36 mouse cellular contexts compared by ENCODE assay signal in genomic region chr2:121055915-121056314, GRCm38 (mm10). TPM values are rescaled to one million over a fixed set of nuclear protein-coding genes. Genes with fewer than 3 reads are reported as not detected.
DNase-seq lines count a peak whose midpoint lies in the region; ATAC-seq and TF ChIP-seq lines count a peak whose summit lies in the region.
"Had no signal": no experiment of that assay in that cellular context is flagged by ENCODE, and none has a peak within 500 bp of the region (broad histone marks: within the 10 kb centered on the region; RNA-seq: fewer than 3 reads in every experiment).

No protein-coding gene starts in this region.

- peak; percentile 89 for ATAC-seq in erythroid progenitor cell, adult 5-6 weeks (replicated peaks; ENCODE audit: low FRiP score, poor library complexity, severe bottlenecking)
- peak; percentile 89 for ATAC-seq in liver, embryonic 14.5 days (ENCODE audit: insufficient read depth)
- no peak for ATAC-seq in kidney, embryonic 14.5 days (ENCODE audit: low FRiP score, low TSS enrichment)
- ATAC-seq: hindbrain, postnatal 0 days; intestine, embryonic 16.5 days; midbrain, embryonic 16.5 days had no signal

- TF ChIP-seq EP300 in liver, embryonic 14.5 days (IDR thresholded peaks at IDR 0.05; ENCODE audit: low read depth): no peak; the same call in 1 of the 2 replicates

- no peaks in the 10 kb centered on the region for H3K9me3 ChIP-seq in liver, embryonic 14.5 days (ENCODE audit: control insufficient read depth, low read length)
- no peaks in the 10 kb centered on the region for H3K9me3 ChIP-seq in forebrain, embryonic 10.5 days
- H3K9me3 ChIP-seq in kidney, embryonic 14.5 days (ENCODE audit: control insufficient read depth, low read length): no peaks in the 10 kb centered on the region
- H3K9me3 ChIP-seq: embryonic facial prominence, embryonic 13.5 days; G1E; kidney, embryonic 15.5 days; limb, embryonic 15.5 days; midbrain, embryonic 10.5 days had no signal

- TF ChIP-seq CTCF in liver, embryonic 14.5 days (IDR thresholded peaks at IDR 0.05; ENCODE audit: low read depth): peak; percentile 60

- H3K36me3 ChIP-seq in liver, embryonic 14.5 days (replicated peaks; ENCODE audit: control insufficient read depth, insufficient read depth, low read depth): no peaks in the 10 kb centered on the region
- H3K36me3 ChIP-seq in forebrain, embryonic 10.5 days (replicated peaks): no peaks in the 10 kb centered on the region
- H3K36me3 ChIP-seq in kidney, embryonic 14.5 days (ENCODE audit: control insufficient read depth, insufficient read depth, low read length): no peaks in the 10 kb centered on the region
- H3K36me3 ChIP-seq: embryonic facial prominence, embryonic 13.5 days; G1E; kidney, embryonic 15.5 days; limb, embryonic 15.5 days; midbrain, embryonic 10.5 days had no signal

- DNase-seq in c-Kit-positive CD71-positive TER-119-positive erythroid progenitor cells, embryonic 14.5 days (ENCODE audit: low spot score): peak; percentile 51
- DNase-seq in liver, embryonic 14.5 days (ENCODE audit: low read depth in 3 of 3, low spot score in 3 of 3): peak; percentile 40 to 74 (median 67)
- peak; percentile 15 to 38 for DNase-seq in spleen, postnatal 36 days (ENCODE audit: low spot score in 2 of 2)
- DNase-seq in forebrain, embryonic 10.5 days (ENCODE audit: extremely low spot score, low spot score): no peak
- DNase-seq in heart, postnatal 4 days: no peak
- DNase-seq: adrenal gland, adult 2 months; B cell, adult 2 months; cerebellum, adult 18-20 months; cerebellum, postnatal 14 days; embryo, embryonic 11 days; lung, postnatal 4 days; thymus, postnatal 4 days had no signal

- peaks cover 24 to 25% of the 10 kb centered on the region in 2 experiments for H3K4me1 ChIP-seq in liver, embryonic 14.5 days (replicated peaks; ENCODE audit: control insufficient read depth in 2 of 2, insufficient read depth in 2 of 2, low read length in 1 of 2)
- no peaks in the 10 kb centered on the region for H3K4me1 ChIP-seq in forebrain, embryonic 10.5 days
- H3K4me1 ChIP-seq in kidney, embryonic 14.5 days (ENCODE audit: control insufficient read depth, insufficient read depth, low read length): no peaks in the 10 kb centered on the region
- H3K4me1 ChIP-seq: embryonic facial prominence, embryonic 13.5 days; kidney, embryonic 15.5 days; limb, embryonic 15.5 days; midbrain, embryonic 10.5 days had no signal

- no peaks in the 10 kb centered on the region for H3K27me3 ChIP-seq in liver, embryonic 14.5 days (ENCODE audit: control insufficient read depth, insufficient read depth, low read length)
- no peaks in the 10 kb centered on the region for H3K27me3 ChIP-seq in forebrain, embryonic 10.5 days (ENCODE audit: poor library complexity, severe bottlenecking)
- no peaks in the 10 kb centered on the region for H3K27me3 ChIP-seq in kidney, embryonic 14.5 days (ENCODE audit: control insufficient read depth, insufficient read depth, low read length)
- H3K27me3 ChIP-seq: embryonic facial prominence, embryonic 13.5 days; kidney, embryonic 15.5 days; limb, embryonic 15.5 days had no signal

- no peak overlapping the region for H3K4me3 ChIP-seq in liver, embryonic 14.5 days (ENCODE audit: insufficient read depth in 1 of 2, low read depth in 2 of 2, low read length in 2 of 2)
- H3K4me3 ChIP-seq in forebrain, embryonic 10.5 days: no peak overlapping the region
- no peak overlapping the region for H3K4me3 ChIP-seq in kidney, embryonic 14.5 days (ENCODE audit: low read length)
- H3K4me3 ChIP-seq: embryonic facial prominence, embryonic 13.5 days; kidney, embryonic 15.5 days; left cerebral cortex, adult 2 months; limb, embryonic 15.5 days; midbrain, embryonic 10.5 days; myocyte had no signal

- no peak overlapping the region for H3K9ac ChIP-seq in liver, embryonic 14.5 days (replicated peaks)
- H3K9ac ChIP-seq in kidney, embryonic 14.5 days (ENCODE audit: low read depth, low read length): no peak overlapping the region
- H3K9ac ChIP-seq: embryonic facial prominence, embryonic 13.5 days; kidney, embryonic 15.5 days; limb, embryonic 15.5 days had no signal

- H3K27ac ChIP-seq in liver, embryonic 14.5 days: no peak overlapping the region
- H3K27ac ChIP-seq in forebrain, embryonic 10.5 days: no peak overlapping the region
- H3K27ac ChIP-seq in kidney, embryonic 14.5 days (ENCODE audit: low read depth, low read length): no peak overlapping the region
- H3K27ac ChIP-seq: embryonic facial prominence, embryonic 13.5 days; hindbrain, postnatal 0 days; kidney, embryonic 15.5 days; left cerebral cortex, adult 2 months; limb, embryonic 15.5 days; midbrain, embryonic 10.5 days had no signal

- WGBS in liver, embryonic 14.5 days (ENCODE audit: insufficient replicate concordance): 30% methylated on average over 6 of the region's 6 CpGs
- WGBS in forebrain, embryonic 10.5 days: 88% methylated on average over 6 of the region's 6 CpGs
- WGBS in kidney, embryonic 14.5 days: 92% methylated on average over 6 of the region's 6 CpGs

- H3K4me2 ChIP-seq in liver, embryonic 14.5 days (ENCODE audit: low read depth): peak overlapping the region; percentile 19
- H3K4me2 ChIP-seq in kidney, embryonic 14.5 days (replicated peaks; ENCODE audit: low read depth, low read length): no peak overlapping the region
- H3K4me2 ChIP-seq: embryonic facial prominence, embryonic 13.5 days; kidney, embryonic 15.5 days; limb, embryonic 15.5 days had no signal

RNA-seq across cellular contexts. Expression of gene Epb42, which starts 19.0 kb away (rescaled TPM):
- total RNA-seq in erythroid progenitor cell, adult 5-6 weeks (2015; ENCODE audit: low replicate concordance): 853 and 981 TPM in 2 replicates
- 806 and 856 TPM in 2 replicates for total RNA-seq in erythroid progenitor cell, adult 5-6 weeks (2017; ENCODE audit: low replicate concordance)
- 149 and 162 TPM in 2 replicates for polyA plus RNA-seq in liver, embryonic 14.5 days (2012; rRNA removed)
- polyA plus RNA-seq in liver, embryonic 14.5 days (2014; fragmentation: Nextera tagmentation; extraction: Ambion mirVana): 129 and 131 TPM in 2 replicates
- 6.2 and 10.9 TPM in 2 replicates for polyA plus RNA-seq in forebrain, embryonic 10.5 days (2016; fragmentation: Nextera tagmentation; extraction: Ambion mirVana)
- polyA plus RNA-seq in kidney, embryonic 14.5 days (2014; fragmentation: Nextera tagmentation; extraction: Ambion mirVana): 0.53 and 0.93 TPM in 2 replicates
- total RNA-seq in heart, postnatal 4 days (2021): under 1 TPM; 0.48 to 0.61 TPM
- total RNA-seq: CH12.LX; gastrocnemius, adult 18-20 months; layer of hippocampus, postnatal 10 days; left cerebral cortex, adult 2 months; left cerebral cortex, postnatal 36 days had no signal
- polyA plus RNA-seq: adrenal gland, adult 2 months; myocyte had no signal

RNA-seq across cellular contexts. Expression of gene Tgm5, which starts 29.7 kb away (rescaled TPM):
- not detected in 2 replicates for total RNA-seq in erythroid progenitor cell, adult 5-6 weeks (2015; ENCODE audit: low replicate concordance)
- total RNA-seq in erythroid progenitor cell, adult 5-6 weeks (2017; ENCODE audit: low replicate concordance): not detected in 2 replicates
- not detected in 2 replicates for polyA plus RNA-seq in liver, embryonic 14.5 days (2012; rRNA removed)
- polyA plus RNA-seq in liver, embryonic 14.5 days (2014; fragmentation: Nextera tagmentation; extraction: Ambion mirVana): not detected in 2 replicates
- not detected in 2 replicates for polyA plus RNA-seq in forebrain, embryonic 10.5 days (2016; fragmentation: Nextera tagmentation; extraction: Ambion mirVana)
- polyA plus RNA-seq in kidney, embryonic 14.5 days (2014; fragmentation: Nextera tagmentation; extraction: Ambion mirVana): 8.4 and 9.3 TPM in 2 replicates
- total RNA-seq in heart, postnatal 4 days (2021): not detected
- total RNA-seq: CH12.LX; heart, adult 8-10 months; layer of hippocampus, postnatal 10 days; left cerebral cortex, adult 2 months; left cerebral cortex, postnatal 36 days had no signal
- polyA plus RNA-seq: adrenal gland, adult 2 months; embryonic facial prominence, embryonic 13.5 days; forebrain, embryonic 11.5 days; G1E; heart, embryonic 16.5 days; hindbrain, embryonic 11.5 days; intestine, embryonic 16.5 days; midbrain, embryonic 10.5 days had no signal

RNA-seq across cellular contexts. Expression of gene Ccndbp1, which starts 47.7 kb away (rescaled TPM):
- total RNA-seq in erythroid progenitor cell, adult 5-6 weeks (2015; ENCODE audit: low replicate concordance): 117 and 123 TPM in 2 replicates
- total RNA-seq in erythroid progenitor cell, adult 5-6 weeks (2017; ENCODE audit: low replicate concordance): 86.5 and 101 TPM in 2 replicates
- polyA plus RNA-seq in liver, embryonic 14.5 days (2012; rRNA removed): 26.9 and 38.1 TPM in 2 replicates
- 45.1 and 46.4 TPM in 2 replicates for polyA plus RNA-seq in liver, embryonic 14.5 days (2014; fragmentation: Nextera tagmentation; extraction: Ambion mirVana)
- 31.3 and 32.3 TPM in 2 replicates for polyA plus RNA-seq in forebrain, embryonic 10.5 days (2016; fragmentation: Nextera tagmentation; extraction: Ambion mirVana)
- 48.0 and 53.6 TPM in 2 replicates for polyA plus RNA-seq in kidney, embryonic 14.5 days (2014; fragmentation: Nextera tagmentation; extraction: Ambion mirVana)
- 10 to 100 TPM; 26.1 to 29.3 TPM for total RNA-seq in heart, postnatal 4 days (2021)

RNA-seq across cellular contexts. Expression of gene Tgm7, which starts 53.7 kb away (rescaled TPM):
- total RNA-seq in erythroid progenitor cell, adult 5-6 weeks (2015; ENCODE audit: low replicate concordance): not detected in 2 replicates
- not detected in 2 replicates for total RNA-seq in erythroid progenitor cell, adult 5-6 weeks (2017; ENCODE audit: low replicate concordance)
- 0.02 TPM in 1 of 2 replicates, not detected in the other for polyA plus RNA-seq in liver, embryonic 14.5 days (2012; rRNA removed)
- not detected in 2 replicates for polyA plus RNA-seq in liver, embryonic 14.5 days (2014; fragmentation: Nextera tagmentation; extraction: Ambion mirVana)
- polyA plus RNA-seq in forebrain, embryonic 10.5 days (2016; fragmentation: Nextera tagmentation; extraction: Ambion mirVana): not detected in 2 replicates
- polyA plus RNA-seq in kidney, embryonic 14.5 days (2014; fragmentation: Nextera tagmentation; extraction: Ambion mirVana): 0.12 and 0.14 TPM in 2 replicates
- total RNA-seq in heart, postnatal 4 days (2021): not detected
- total RNA-seq: adrenal gland, adult 2 months; CH12.LX; gastrocnemius, adult 18-20 months; gastrocnemius, postnatal 4 days; heart, adult 8-10 months; hindbrain, postnatal 0 days had no signal
- polyA plus RNA-seq: adrenal gland, adult 2 months; embryonic facial prominence, embryonic 13.5 days; forebrain, embryonic 11.5 days; G1E; heart, embryonic 16.5 days; hindbrain, embryonic 11.5 days; hindbrain, postnatal 0 days; large intestine, adult 2 months; limb, embryonic 15.5 days; lung, embryonic 16.5 days; midbrain, embryonic 10.5 days; midbrain, embryonic 16.5 days; myocyte; neural tube, embryonic 14.5 days had no signal

Comparison
In these comparisons a context has a peak if more than half of its experiments do, and no peak if none do; other contexts are left out.
1. DNase-seq: peak in c-Kit-positive CD71-positive TER-119-positive erythroid progenitor cells, embryonic 14.5 days (single experiment), liver, embryonic 14.5 days (3 of 3) and spleen, postnatal 36 days (2 of 2); none in forebrain, embryonic 10.5 days (single experiment) and heart, postnatal 4 days (single experiment).
2. RNA of gene Epb42, which starts 19.0 kb away (polyA plus RNA-seq): 129 to 162 TPM in liver, embryonic 14.5 days; 6.2 to 10.9 TPM in forebrain, embryonic 10.5 days and 0.53 to 0.93 TPM in kidney, embryonic 14.5 days; every median in the first group is over 10 times any median in the second.